Mouse (Mus musculus) kidney, postnatal 14 days (tissue): ENCODE measurements around the gene Gm10961.

Experiments
- DNase-seq: peaks from one replicate; pipeline ENCODE4 v3.0.0; 2022; ENCODE audit warnings: mixed read lengths

Gene Gm10961

DNA sequence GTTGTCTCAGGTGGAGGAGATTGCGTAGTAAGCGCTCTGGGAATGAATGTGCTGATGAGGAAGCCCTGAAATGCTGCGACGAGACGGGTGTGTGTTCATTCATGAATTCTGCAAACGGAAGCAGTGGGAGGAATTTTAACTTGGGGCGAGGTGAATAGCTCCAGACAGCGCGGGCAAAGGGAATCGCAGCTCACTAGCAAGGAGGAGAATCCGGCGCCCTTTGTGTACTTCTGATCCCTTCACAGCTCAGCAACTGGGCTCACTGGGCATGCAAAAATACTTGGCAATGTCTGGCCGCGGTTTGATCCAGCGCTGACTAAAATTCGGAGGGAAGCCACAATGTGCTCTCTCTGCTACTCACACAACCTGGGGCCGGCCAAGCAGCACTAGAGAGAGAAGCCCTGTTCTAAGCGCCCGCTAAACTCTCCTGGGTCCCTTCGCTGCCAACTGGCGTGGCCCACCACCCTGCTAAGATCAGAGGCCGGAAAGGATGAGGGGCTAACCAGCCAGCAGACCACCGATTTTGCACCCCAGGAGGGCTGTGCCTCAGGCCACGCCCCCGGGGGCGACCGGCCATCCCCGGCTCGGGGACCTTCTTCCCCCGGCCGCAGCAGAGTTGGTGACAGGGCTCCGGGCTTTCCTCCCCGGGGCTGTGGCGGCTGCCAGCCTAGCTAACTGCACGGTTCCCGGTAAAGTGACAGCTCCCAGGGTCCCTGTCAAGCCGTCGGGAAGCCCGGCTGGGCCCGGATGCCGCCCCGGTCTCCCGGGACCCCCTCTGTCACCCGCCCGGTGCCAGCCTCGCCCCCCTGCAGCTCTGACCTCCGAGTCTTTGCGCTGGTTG is at the start of gene Gm10961:
Gm10961 (plus strand) TSS at position 641 of the 841 bp plus-strand sequence.
- DNase-seq = peak; percentile 71

DNA sequence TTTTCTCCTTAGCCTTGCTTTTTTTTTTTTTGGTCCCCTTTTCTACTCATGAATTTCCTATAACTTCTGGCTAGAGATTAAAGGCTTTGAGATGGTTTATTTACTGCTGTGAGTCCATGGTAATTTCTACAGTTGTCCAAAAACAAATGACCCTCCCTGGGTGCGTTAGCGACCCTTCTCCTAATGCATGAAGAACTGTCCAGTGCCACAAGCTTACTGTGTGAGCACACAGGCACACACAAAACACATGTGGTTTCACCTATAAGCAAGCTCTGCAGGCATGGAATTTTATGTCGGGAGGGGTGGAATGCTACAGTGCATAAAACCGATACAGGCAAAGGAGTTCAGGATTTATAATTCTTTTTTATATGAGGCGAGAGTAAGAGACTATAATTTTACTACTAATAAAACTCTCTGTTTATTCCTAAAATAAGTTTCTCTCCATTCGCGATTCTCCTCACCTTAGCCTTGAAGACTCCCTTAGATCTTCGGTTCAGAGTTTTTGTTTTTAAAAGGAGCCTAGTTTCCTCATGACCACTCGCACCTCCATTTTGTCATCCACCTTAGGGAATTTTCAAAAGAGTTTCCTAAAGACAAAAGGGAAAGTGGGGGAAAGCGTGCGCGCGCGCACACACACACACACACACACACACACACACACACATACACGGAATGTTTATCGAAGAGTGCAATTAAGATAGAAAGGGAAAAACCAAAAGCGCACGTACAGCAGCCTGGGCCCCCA is 48.8 kb upstream of the Gm10961 start:
- DNase-seq = no peak

- DNase-seq = peak; percentile 18
Observed at GRCm38 (mm10) chr3:107582875-107583767, 48.0 kb upstream of the Gm10961 start.

DNA sequence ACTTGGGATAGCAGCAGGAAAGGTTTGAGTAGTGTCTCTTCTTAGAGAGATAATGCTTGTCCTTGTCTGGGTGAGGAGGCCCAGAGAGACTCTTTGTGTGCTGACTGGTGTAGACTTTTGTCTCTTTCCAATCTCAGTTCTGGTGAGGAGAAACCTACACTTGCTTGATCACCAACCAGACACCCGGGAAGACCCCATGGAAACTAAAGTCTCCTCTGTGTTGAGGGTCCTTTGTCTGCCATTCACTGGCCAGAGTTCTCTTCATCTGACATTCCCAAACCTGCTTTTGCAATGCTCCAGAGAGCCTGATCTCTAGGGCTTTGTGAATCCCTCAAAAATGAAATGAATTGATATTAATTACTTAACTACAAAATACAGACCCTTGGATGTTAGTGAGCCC is 47.2 kb upstream of the Gm10961 start:
- DNase-seq = no peak

- DNase-seq = no peak
Observed at GRCm38 (mm10) chr3:107586504-107586903, 44.6 kb upstream of the Gm10961 start.

DNA sequence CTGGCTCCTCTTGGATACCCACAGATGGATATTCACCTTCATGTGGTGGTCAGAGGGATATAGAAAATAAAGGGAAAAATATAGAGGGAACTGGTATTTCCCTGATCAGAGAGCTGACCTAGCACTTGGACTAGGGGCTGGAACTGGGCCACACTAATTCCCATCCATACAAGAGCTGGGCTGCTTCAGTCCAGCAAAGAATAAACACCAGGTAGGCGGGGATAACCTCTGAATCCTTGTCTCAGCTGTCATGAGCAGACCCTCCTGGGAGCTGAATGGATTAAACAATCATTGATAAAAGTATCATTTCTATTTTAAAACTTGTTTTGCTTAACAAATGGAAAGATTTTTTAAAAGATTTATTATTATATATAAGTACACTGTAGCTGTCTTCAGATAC is 39.5 kb upstream of the Gm10961 start:
- no peak for DNase-seq

GRCm38 (mm10) chr3:107593632-107594031 is 37.5 kb upstream of the Gm10961 start:
- DNase-seq = no peak

DNA sequence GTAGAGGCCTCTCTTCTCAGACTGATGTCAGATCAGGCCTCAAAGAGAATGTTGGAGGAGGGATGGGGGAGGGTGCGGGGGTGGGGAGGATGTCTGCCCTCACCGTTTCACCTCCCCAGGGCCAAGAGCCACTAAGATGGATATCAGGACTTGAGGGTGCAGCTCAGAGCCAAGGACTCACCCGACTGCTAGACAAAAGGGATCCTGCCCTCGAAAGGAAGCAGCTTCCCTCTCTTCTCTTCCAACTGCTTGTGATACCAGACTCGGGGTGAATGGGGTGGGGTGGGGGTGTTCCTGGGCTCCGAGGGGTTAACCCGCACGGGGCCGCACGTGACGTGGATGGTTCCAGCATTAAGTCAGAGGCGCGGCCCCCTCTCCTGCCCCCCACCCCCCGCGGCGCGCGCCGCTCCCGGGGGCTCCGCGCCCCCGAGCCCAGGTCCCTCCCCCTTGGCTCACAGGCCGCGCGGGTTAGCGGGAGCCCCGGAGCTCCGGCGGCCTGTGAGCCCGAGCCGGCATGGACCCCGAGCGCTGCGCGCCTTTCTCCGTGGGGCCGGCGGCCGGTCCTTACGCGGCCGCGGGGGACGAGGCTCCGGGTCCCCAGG is 36.4 kb upstream of the Gm10961 start, which contains the start of gene Alx3:
Alx3 (plus strand) TSS at position 370 of the 602 bp plus-strand sequence.
- DNase-seq = no peak

GRCm38 (mm10) chr3:107595264-107595937 is 35.7 kb upstream of the Gm10961 start:
- DNase-seq = no peak

- no peak for DNase-seq
Observed at GRCm38 (mm10) chr3:107595938-107596461, 35.1 kb upstream of the Gm10961 start.

DNA sequence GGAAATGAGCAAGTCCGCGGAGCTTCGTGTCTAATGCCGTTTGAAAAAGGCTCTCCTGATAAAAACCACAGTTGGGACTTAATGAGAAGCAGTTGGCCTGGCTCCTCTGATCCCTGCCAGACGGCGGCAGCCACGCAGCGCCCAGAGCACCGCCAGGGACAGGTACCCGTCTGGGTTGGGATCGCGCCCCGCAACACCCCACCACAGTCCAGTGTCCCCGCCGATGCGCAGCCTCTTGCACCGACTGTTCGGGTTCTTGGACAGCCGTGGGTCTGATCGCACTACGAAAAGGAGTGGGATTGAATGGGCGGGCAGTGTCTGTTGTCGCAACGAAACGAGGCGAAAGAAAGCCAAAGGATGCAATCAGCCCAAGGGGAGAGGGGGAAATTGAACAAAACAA is 34.6 kb upstream of the Gm10961 start:
- DNase-seq = peak; percentile 25

DNA sequence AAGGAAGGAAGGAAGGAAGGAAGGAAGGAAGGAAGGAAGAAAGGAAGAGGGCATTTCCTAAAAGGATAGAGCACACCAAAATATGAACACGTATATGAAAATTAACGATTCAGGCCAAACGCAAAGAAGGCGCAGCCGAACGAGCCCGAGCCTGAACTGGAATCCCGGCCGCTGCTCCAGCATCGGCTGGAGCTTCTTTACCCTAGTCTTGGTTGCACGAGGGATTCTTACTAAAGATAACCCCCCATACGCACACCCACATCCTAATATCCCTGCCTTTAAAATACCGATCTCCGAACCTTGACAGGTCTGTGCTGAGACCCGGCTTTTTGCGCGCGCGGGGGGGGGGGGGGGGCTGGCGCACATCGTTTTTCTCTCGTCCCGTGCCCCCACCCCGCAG is 34.0 kb upstream of the Gm10961 start:
- DNase-seq = no peak

DNA sequence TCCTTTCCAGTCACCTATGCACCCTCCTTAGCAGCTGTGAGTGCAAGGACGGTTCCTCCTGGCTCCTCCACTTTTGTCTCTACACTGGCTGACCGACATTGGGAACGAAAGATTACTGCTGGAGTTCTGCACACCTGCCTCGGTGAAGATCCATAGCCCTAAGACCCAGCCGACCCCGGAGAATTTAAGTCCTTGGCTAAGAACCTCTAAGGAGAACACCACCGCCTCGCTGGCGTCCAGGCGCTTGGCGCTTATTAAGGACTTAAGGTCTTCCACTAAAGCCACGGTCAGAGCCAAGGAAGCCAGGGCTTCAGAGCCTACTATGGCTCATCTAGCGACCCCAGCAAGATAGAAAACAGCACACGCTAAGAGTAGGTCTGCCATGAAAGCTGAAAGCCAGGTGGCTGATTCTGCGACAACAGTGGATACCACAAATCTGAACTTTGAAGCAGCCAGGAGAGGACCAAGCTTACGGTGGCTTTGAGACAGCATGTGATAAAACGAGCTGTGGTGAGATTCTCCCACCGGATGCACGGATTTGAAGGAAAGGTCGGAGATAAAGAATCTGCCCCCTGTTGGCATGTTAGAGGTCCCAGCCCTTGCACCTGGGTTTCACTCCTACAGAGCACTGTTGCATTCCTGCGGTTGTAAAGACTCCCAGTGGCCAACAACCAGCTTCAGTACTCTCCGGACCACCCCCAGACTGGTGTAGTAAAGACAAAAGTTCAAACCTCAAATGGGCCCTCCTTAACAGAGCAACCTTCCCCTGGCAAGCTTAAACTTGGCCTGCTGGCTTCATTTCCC is 33.3 kb upstream of the Gm10961 start:
- DNase-seq = no peak

GRCm38 (mm10) chr3:107600127-107600526 is 31.0 kb upstream of the Gm10961 start:
- DNase-seq = no peak

- peak; percentile 58 for DNase-seq
Observed at GRCm38 (mm10) chr3:107605304-107605703, 25.8 kb upstream of the Gm10961 start.

DNA sequence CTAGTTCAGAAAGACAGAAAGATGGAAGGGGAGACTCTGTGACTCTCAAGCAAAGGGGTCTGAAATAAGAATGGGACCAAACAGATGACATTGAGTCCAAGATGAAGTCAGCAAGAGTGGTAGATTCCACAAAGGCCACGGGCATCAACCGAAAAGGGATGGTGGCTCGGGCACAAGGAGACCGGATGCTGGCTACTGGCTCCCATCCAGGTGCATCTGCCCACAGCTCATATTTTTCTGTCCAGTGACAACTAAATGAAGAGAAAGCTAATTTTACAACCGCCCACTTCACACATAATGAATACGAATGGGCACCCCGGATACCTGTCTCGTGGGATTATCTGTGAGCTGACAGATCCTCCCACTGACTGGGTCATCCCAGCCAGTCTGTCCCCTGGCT is 23.9 kb upstream of the Gm10961 start:
- DNase-seq = no peak

- DNase-seq = no peak
Observed at GRCm38 (mm10) chr3:107608808-107609207, 22.3 kb upstream of the Gm10961 start.

DNA sequence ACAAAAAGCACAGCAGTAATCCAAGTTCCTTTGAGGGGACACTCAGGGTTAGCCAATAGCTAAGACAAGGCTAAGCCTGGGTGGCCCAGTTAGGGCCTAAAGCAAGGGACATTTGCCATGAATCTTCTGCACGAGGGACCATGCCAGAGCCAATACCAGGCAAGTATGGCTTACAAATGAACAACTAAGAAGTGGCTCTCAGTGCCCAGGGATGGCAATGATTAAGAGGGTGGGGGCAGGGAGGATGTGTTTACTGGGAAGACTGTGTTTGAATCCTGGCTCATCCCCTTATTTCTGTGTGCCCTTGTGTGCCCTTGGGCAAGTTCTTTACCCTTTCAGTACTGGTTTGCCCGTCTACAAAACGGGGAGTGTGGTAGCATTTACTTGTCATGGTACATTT is 21.7 kb upstream of the Gm10961 start:
- DNase-seq = peak; percentile 34

- DNase-seq = no peak
Observed at GRCm38 (mm10) chr3:107611394-107611793, 19.7 kb upstream of the Gm10961 start.

DNA sequence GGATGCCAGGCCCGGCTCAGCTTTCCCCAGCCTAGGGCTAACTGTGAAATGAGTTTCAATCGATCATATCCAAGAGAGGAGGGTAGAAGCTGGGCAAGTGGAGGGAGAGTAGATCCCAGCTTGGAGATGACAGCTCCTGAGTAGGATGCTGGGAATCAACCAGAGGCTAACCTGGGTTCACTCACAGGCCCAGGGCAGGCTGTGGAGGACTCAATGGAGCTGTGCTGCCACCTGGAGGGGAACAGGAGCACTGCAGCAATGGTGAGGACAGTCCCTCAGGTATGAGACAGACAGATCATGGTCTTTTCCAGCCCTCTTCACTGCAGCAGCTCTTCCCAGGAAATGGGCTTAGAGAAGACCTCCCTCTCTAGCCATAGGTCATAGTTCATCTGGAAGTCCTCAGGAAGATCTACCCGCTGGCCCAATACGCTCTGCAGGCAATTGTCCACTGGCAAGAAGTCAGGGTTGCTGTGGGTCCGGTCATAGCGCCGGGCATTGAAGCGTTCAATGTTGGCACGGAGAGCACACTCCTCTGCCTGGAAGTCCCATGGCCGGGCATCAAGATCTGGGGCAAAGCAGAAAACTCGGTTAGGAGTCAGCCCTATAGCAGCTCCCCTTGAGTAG is 18.1 kb upstream of the Gm10961 start:
- DNase-seq = peak; percentile 75
